ENCODE assay signal across 13 mouse cellular contexts in genomic region chr2:71527323-71528013, GRCm38 (mm10). TPM values are rescaled to one million over a fixed set of nuclear protein-coding genes. Genes with fewer than 3 reads are reported as not detected.
DNase-seq lines count a peak whose midpoint lies in the region; ATAC-seq and TF ChIP-seq lines count a peak whose summit lies in the region.
"Had no signal": no experiment of that assay in that cellular context is flagged by ENCODE, and none has a peak within 500 bp of the region (broad histone marks: within the 10 kb centered on the region; RNA-seq: fewer than 3 reads in every experiment).

No protein-coding gene starts in this region.

- DNase-seq in hindbrain, embryonic 10.5 days (ENCODE audit: low spot score) = peak; percentile 52
- no peak for DNase-seq in hindbrain, postnatal 0 days (ENCODE audit: low spot score)
- peak; percentile 71 for DNase-seq in MEL (ENCODE audit: low read depth, low spot score)
- DNase-seq in lung, postnatal 25 days (ENCODE audit: low spot score) = no peak
- no peak for DNase-seq in layer of hippocampus, adult 9-11 months
- DNase-seq: thymus, adult 18-20 months had no signal

- H3K9ac ChIP-seq in hindbrain, postnatal 0 days (replicated peaks; ENCODE audit: low read length) = no peak overlapping the region
- peak overlapping the region; percentile 90 for H3K9ac ChIP-seq in MEL (ENCODE audit: control insufficient read depth, low read depth, low read length, poor library complexity, severe bottlenecking)
- H3K9ac ChIP-seq in embryonic facial prominence, embryonic 15.5 days = no peak overlapping the region
- H3K9ac ChIP-seq in midbrain, embryonic 12.5 days (replicated peaks) = no peak overlapping the region
- H3K9ac ChIP-seq: limb, embryonic 15.5 days had no signal

- 1% methylated on average over 24 of the region's 24 CpGs for WGBS in hindbrain, embryonic 10.5 days
- WGBS in hindbrain, postnatal 0 days = 3% methylated on average over 24 of the region's 24 CpGs
- WGBS in embryonic facial prominence, embryonic 15.5 days = 8% methylated on average over 24 of the region's 24 CpGs
- whole genome bisulfite sequencing in midbrain, embryonic 12.5 days = 2% methylated on average over 24 of the region's 24 CpGs

- TF ChIP-seq EP300 in MEL (IDR thresholded peaks at IDR 0.05; ENCODE audit: low read depth in 1 of 2, low read length in 2 of 2) = no peak

- no peak for ATAC-seq in hindbrain, postnatal 0 days
- ATAC-seq in embryonic facial prominence, embryonic 15.5 days (ENCODE audit: insufficient number of reproducible peaks, low FRiP score, low TSS enrichment, low read depth) = no peak
- ATAC-seq in midbrain, embryonic 12.5 days (ENCODE audit: low FRiP score, low read depth) = no peak
- ATAC-seq in monocyte, adult 5-6 weeks (replicated peaks; ENCODE audit: insufficient number of reproducible peaks, low FRiP score, low TSS enrichment, poor library complexity, severe bottlenecking) = no peak
- ATAC-seq: inflammation-experienced regulatory T-cells, adult 6 months had no signal

- no peak overlapping the region for H3K27ac ChIP-seq in hindbrain, embryonic 10.5 days
- no peak overlapping the region for H3K27ac ChIP-seq in hindbrain, postnatal 0 days
- peak overlapping the region; percentile 60 for H3K27ac ChIP-seq in MEL (ENCODE audit: control insufficient read depth, low read depth, low read length)
- H3K27ac ChIP-seq in embryonic facial prominence, embryonic 15.5 days (replicated peaks) = no peak overlapping the region
- H3K27ac ChIP-seq in midbrain, embryonic 12.5 days (replicated peaks) = no peak overlapping the region; the same call in 1 of the 2 replicates
- H3K27ac ChIP-seq: limb, embryonic 15.5 days had no signal

- H3K9me3 ChIP-seq in hindbrain, embryonic 10.5 days = no peaks in the 10 kb centered on the region
- H3K9me3 ChIP-seq in hindbrain, postnatal 0 days (ENCODE audit: low read length) = no peaks in the 10 kb centered on the region
- no peaks in the 10 kb centered on the region for H3K9me3 ChIP-seq in MEL (replicated peaks; ENCODE audit: insufficient read depth, low read length)
- H3K9me3 ChIP-seq in embryonic facial prominence, embryonic 15.5 days (replicated peaks) = no peaks in the 10 kb centered on the region
- H3K9me3 ChIP-seq in midbrain, embryonic 12.5 days = no peaks in the 10 kb centered on the region
- H3K9me3 ChIP-seq: limb, embryonic 15.5 days had no signal

- H3K79me2 ChIP-seq in MEL (ENCODE audit: control insufficient read depth, insufficient read depth, low read length, poor library complexity) = peaks cover 6% of the 10 kb centered on the region; the same call in 1 of the 2 replicates

- TF ChIP-seq POLR2A in MEL (IDR thresholded peaks at IDR 0.05; ENCODE audit: control insufficient read depth in 1 of 2, insufficient read depth in 1 of 2, low read depth in 1 of 2, low read length in 2 of 2, poor library complexity in 1 of 2) = no peak; a peak in 1 of 4 replicates

- no peak for TF ChIP-seq CTCF in hindbrain, postnatal 0 days (IDR thresholded peaks at IDR 0.05; ENCODE audit: low read depth)
- no peak for TF ChIP-seq CTCF in MEL (IDR thresholded peaks at IDR 0.05 in 2 of 3, conservative IDR thresholded peaks at IDR 0.05 in 1 of 3; ENCODE audit: control insufficient read depth in 1 of 3, insufficient read depth in 1 of 3, low read depth in 2 of 3, low read length in 3 of 3, poor library complexity in 1 of 3, severe bottlenecking in 1 of 3)

- H3K4me2 ChIP-seq in hindbrain, postnatal 0 days (ENCODE audit: low read depth, low read length) = no peak overlapping the region
- H3K4me2 ChIP-seq in embryonic facial prominence, embryonic 15.5 days (replicated peaks) = no peak overlapping the region
- H3K4me2 ChIP-seq in midbrain, embryonic 12.5 days (replicated peaks) = 0 out of 2 replicates have a peak overlapping the region, but pooled peaks have one; percentile 3
- H3K4me2 ChIP-seq: limb, embryonic 15.5 days had no signal

- peaks cover 100% of the 10 kb centered on the region for H3K27me3 ChIP-seq in hindbrain, embryonic 10.5 days (ENCODE audit: insufficient read depth, poor library complexity, severe bottlenecking)
- H3K27me3 ChIP-seq in hindbrain, postnatal 0 days (ENCODE audit: insufficient read depth, low read length) = peaks cover 88% of the 10 kb centered on the region
- H3K27me3 ChIP-seq in MEL (ENCODE audit: control insufficient read depth in 1 of 2, insufficient read depth in 2 of 2, low read length in 2 of 2) = no peaks in the 10 kb centered on the region
- peaks cover 96% of the 10 kb centered on the region for H3K27me3 ChIP-seq in embryonic facial prominence, embryonic 15.5 days
- peaks cover 98% of the 10 kb centered on the region for H3K27me3 ChIP-seq in midbrain, embryonic 12.5 days

- peaks cover 38% of the 10 kb centered on the region for H3K4me1 ChIP-seq in hindbrain, embryonic 10.5 days (replicated peaks)
- H3K4me1 ChIP-seq in hindbrain, postnatal 0 days (ENCODE audit: insufficient read depth, low read length) = no peaks in the 10 kb centered on the region
- H3K4me1 ChIP-seq in MEL (ENCODE audit: control insufficient read depth in 1 of 2, insufficient read depth in 2 of 2, low read length in 2 of 2) = peaks cover 14 to 18% of the 10 kb centered on the region in 2 experiments
- peaks cover 32% of the 10 kb centered on the region for H3K4me1 ChIP-seq in embryonic facial prominence, embryonic 15.5 days
- peaks cover 24% of the 10 kb centered on the region for H3K4me1 ChIP-seq in midbrain, embryonic 12.5 days

- TF ChIP-seq RAD21 in MEL (IDR thresholded peaks at IDR 0.05; ENCODE audit: low read depth, low read length) = no peak

- H3K4me3 ChIP-seq in hindbrain, embryonic 10.5 days = 0 out of 2 replicates have a peak overlapping the region, but pooled peaks have one; percentile 3
- no peak overlapping the region for H3K4me3 ChIP-seq in hindbrain, postnatal 0 days (ENCODE audit: low read length)
- peak overlapping the region; percentile 87 to 93 for H3K4me3 ChIP-seq in MEL (ENCODE audit: control insufficient read depth in 1 of 2, insufficient read depth in 1 of 2, low read depth in 2 of 2, low read length in 2 of 2)
- peak overlapping the region; percentile 4; the same call in 1 of the 2 replicates for H3K4me3 ChIP-seq in embryonic facial prominence, embryonic 15.5 days (replicated peaks)
- peak overlapping the region; percentile 10; the same call in 1 of the 2 replicates for H3K4me3 ChIP-seq in midbrain, embryonic 12.5 days
- H3K4me3 ChIP-seq: limb, embryonic 15.5 days had no signal

- no peaks in the 10 kb centered on the region for H3K36me3 ChIP-seq in hindbrain, embryonic 10.5 days
- no peaks in the 10 kb centered on the region for H3K36me3 ChIP-seq in hindbrain, postnatal 0 days (ENCODE audit: insufficient read depth, low read length)
- H3K36me3 ChIP-seq in MEL (ENCODE audit: control insufficient read depth in 1 of 2, insufficient read depth in 2 of 2, low read length in 2 of 2) = peaks cover 0 to 23% of the 10 kb centered on the region in 2 experiments; a peak in 2 of 4 replicates
- no peaks in the 10 kb centered on the region for H3K36me3 ChIP-seq in embryonic facial prominence, embryonic 15.5 days
- no peaks in the 10 kb centered on the region for H3K36me3 ChIP-seq in midbrain, embryonic 12.5 days
- H3K36me3 ChIP-seq: limb, embryonic 15.5 days had no signal

TF ChIP-seq in MEL, 35 proteins besides CTCF, POLR2A, EP300 and RAD21 (continues in another document):
- TF ChIP-seq RCOR1 (IDR thresholded peaks at IDR 0.05; ENCODE audit: low read depth, low read length) (no peak; the same call in 1 of the 2 replicates), KAT2A (conservative IDR thresholded peaks at IDR 0.05; ENCODE audit: low read depth, low read length) (no peak), ZNF384 (IDR thresholded peaks at IDR 0.05; ENCODE audit: low read depth, low read length) (no peak), ZMIZ1 (IDR thresholded peaks at IDR 0.05; ENCODE audit: low read depth, low read length) (0 out of 2 replicates have a peak, but pooled peaks have one; percentile 14), CHD1 (IDR thresholded peaks at IDR 0.05; ENCODE audit: low read depth, low read length) (no peak), JUND (IDR thresholded peaks at IDR 0.05; ENCODE audit: low read depth, low read length) (no peak), GATA1 (IDR thresholded peaks at IDR 0.05; ENCODE audit: low read depth, low read length) (peak; percentile 86), MEF2A (IDR thresholded peaks at IDR 0.05; ENCODE audit: extremely low read depth, insufficient replicate concordance, low read depth, low read length, poor library complexity, severe bottlenecking) (no peak), TAL1 (IDR thresholded peaks at IDR 0.05; ENCODE audit: low read length) (no peak), NRF1 (IDR thresholded peaks at IDR 0.05; ENCODE audit: insufficient read depth, low read depth, low read length, poor library complexity, severe bottlenecking) (no peak), ZC3H11A (IDR thresholded peaks at IDR 0.05; ENCODE audit: low read depth, low read length) (no peak), TBP (IDR thresholded peaks at IDR 0.05; ENCODE audit: low read depth, low read length) (no peak), POLR2AphosphoS2 (IDR thresholded peaks at IDR 0.05; ENCODE audit: low read length) (0 out of 2 replicates have a peak, but pooled peaks have one; percentile 12)

RNA-seq across cellular contexts. Expression of gene Dlx1, which starts 0.4 kb away (rescaled TPM):
- 6.4 and 9.9 TPM in 2 replicates for polyA plus RNA-seq in hindbrain, embryonic 10.5 days (2016; fragmentation: Nextera tagmentation; extraction: Ambion mirVana)
- 2.5 and 3.5 TPM in 2 replicates for total RNA-seq in hindbrain, postnatal 0 days (2014; rRNA removed)
- not detected in 2 replicates for polyA plus RNA-seq in hindbrain, postnatal 0 days (2015; fragmentation: Nextera tagmentation; extraction: Ambion mirVana)
- total RNA-seq in MEL (2012; rRNA removed) = 3.4 and 3.7 TPM in 2 replicates
- polyA plus RNA-seq in MEL (2012; ENCODE audit: insufficient read depth in 1 of 2, insufficient read length in 2 of 2, low read depth in 1 of 2, low replicate concordance in 2 of 2, missing spikeins in 1 of 2) = 10 to 100 TPM in 1 of 2 experiments, not detected in 1; 11.8 TPM
- 9.7 and 12.5 TPM in 2 replicates for polyA plus RNA-seq in embryonic facial prominence, embryonic 15.5 days (2015; fragmentation: Nextera tagmentation; extraction: Ambion mirVana)
- 37.2 and 59.9 TPM in 2 replicates for polyA plus RNA-seq in midbrain, embryonic 12.5 days (2016; fragmentation: Nextera tagmentation; extraction: Ambion mirVana)
- not detected in 3 replicates for total RNA-seq in monocyte, adult 5-6 weeks (2017)
- polyA plus RNA-seq: inflammation-experienced regulatory T-cells, adult 6 months; neural tube, embryonic 14.5 days had no signal

RNA-seq across cellular contexts. Expression of gene Dlx2, which starts 19.1 kb away (rescaled TPM):
- 7.6 and 7.8 TPM in 2 replicates for polyA plus RNA-seq in hindbrain, embryonic 10.5 days (2016; fragmentation: Nextera tagmentation; extraction: Ambion mirVana)
- 0.97 TPM in 1 of 2 replicates, not detected in the other for total RNA-seq in hindbrain, postnatal 0 days (2014; rRNA removed)
- polyA plus RNA-seq in hindbrain, postnatal 0 days (2015; fragmentation: Nextera tagmentation; extraction: Ambion mirVana) = 0.21 and 0.26 TPM in 2 replicates
- total RNA-seq in MEL (2012; rRNA removed) = not detected in 2 replicates
- polyA plus RNA-seq in MEL (2012; ENCODE audit: insufficient read depth in 1 of 2, insufficient read length in 2 of 2, low read depth in 1 of 2, low replicate concordance in 2 of 2, missing spikeins in 1 of 2) = not detected
- 6.2 and 8.5 TPM in 2 replicates for polyA plus RNA-seq in embryonic facial prominence, embryonic 15.5 days (2015; fragmentation: Nextera tagmentation; extraction: Ambion mirVana)
- 15.8 and 21.5 TPM in 2 replicates for polyA plus RNA-seq in midbrain, embryonic 12.5 days (2016; fragmentation: Nextera tagmentation; extraction: Ambion mirVana)
- 0.53 TPM in 1 of 3 replicates, not detected in the others for total RNA-seq in monocyte, adult 5-6 weeks (2017)
- total RNA-seq: gastrocnemius, adult 8-10 months had no signal
- polyA plus RNA-seq: inflammation-experienced regulatory T-cells, adult 6 months; neural tube, embryonic 14.5 days had no signal

Comparison
In these comparisons a context has a peak if more than half of its experiments do, and no peak if none do; other contexts are left out.
1. DNase-seq: peak in hindbrain, embryonic 10.5 days (single experiment) and MEL (single experiment); none in hindbrain, postnatal 0 days (single experiment), lung, postnatal 25 days (single experiment) and layer of hippocampus, adult 9-11 months (single experiment).